Mouse (Mus musculus) hindbrain, embryonic 12.5 days (tissue): ENCODE results near the gene Ugcg. TPM values are rescaled to one million over a fixed set of nuclear protein-coding genes. Genes with fewer than 3 reads are reported as not detected.

Source experiments
- polyA plus RNA-seq: library from polyadenylated mRNA; unstranded; fragments of >200 nt; fragmentation: Nextera tagmentation; extraction: Ambion mirVana; gene quantifications from 2 replicates; pipeline ENCODE4 v1.2.1, GENCODE M21; 2016

Gene Ugcg
- polyA plus RNA-seq, 1 experiment from 2014 or later = 17.9 TPM

Other genes with a start within 250 kb of the Ugcg start
- gene Zkscan16, start 245.6 kb upstream of the Ugcg start, polyA plus RNA-seq = 1.1 TPM in 2 replicates
- 15.0 and 15.5 TPM in 2 replicates for gene Ptgr1, start 202.1 kb upstream of the Ugcg start, polyA plus RNA-seq
- 7.5 and 8.6 TPM in 2 replicates for gene Dnajc25, start 194.2 kb upstream of the Ugcg start, polyA plus RNA-seq
- 11.7 and 14.6 TPM in 2 replicates for gene Gm20503, start 186.0 kb upstream of the Ugcg start, polyA plus RNA-seq
- gene Gng10, start 154.2 kb upstream of the Ugcg start, polyA plus RNA-seq = 107 and 125 TPM in 2 replicates
- gene AI481877, start 50.3 kb upstream of the Ugcg start, polyA plus RNA-seq = not detected in 2 replicates
- gene Susd1, start 249.4 kb downstream of the Ugcg start, polyA plus RNA-seq = 1.3 and 1.4 TPM in 2 replicates